Mouse (Mus musculus) kidney, adult 2 months (tissue): ENCODE data around the gene Kctd10.

ENCODE experiments used
- CTCF ChIP-seq: fragments of 200-500 bp; conservative IDR thresholded peaks from 2 replicates; pipeline ENCODE4 v1.5.1; 2011; ENCODE audit warnings: low read depth, mild to moderate bottlenecking, control low read depth, low read length, moderate library complexity, mixed read lengths; ENCODE audit not compliant: insufficient read depth, insufficient read length
- POLR2A ChIP-seq: fragments of 200-500 bp; IDR thresholded peaks from one replicate; pipeline ENCODE4 v1.6.1; 2011; ENCODE audit warnings: low read depth, low read length, control low read depth

GRCm38 (mm10) chr5:114406592-114406991 lies 26.3 kb upstream of the Kctd10 start:
- TF ChIP-seq POLR2A (no peak), CTCF (no peak)
